Mouse (Mus musculus) CD8-positive naive resting alpha-beta T cell, adult 57 days (primary cell): ENCODE results near the gene Unc119b. TPM values are rescaled to one million over a fixed set of nuclear protein-coding genes. Genes with fewer than 3 reads are reported as not detected.

Source experiments
- total RNA-seq: library from RNA; stranded (reverse); gene quantifications from one replicate; pipeline ENCODE4 v1.2.4, GENCODE M21; 2023

Gene Unc119b
- 24.4 TPM for total RNA-seq

GRCm38 (mm10) chr5:115134234-115135165, at the start of gene Unc119b:
Gene Unc119b (minus strand): TSS chr5:115134975.

GRCm38 (mm10) chr5:115158040-115158983, 23.5 kb upstream of the Unc119b start, which contains the start of gene Mlec:
Gene Mlec (minus strand): TSS chr5:115158179.

GRCm38 (mm10) chr5:115118961-115119570, 15.7 kb downstream of the Unc119b start, which contains the start of gene Acads:
Gene Acads (minus strand): TSS chr5:115119346.

GRCm38 (mm10) chr5:115098195-115098594, 36.6 kb downstream of the Unc119b start, which contains the start of gene Gm10401:
Gene Gm10401 (minus strand): TSS chr5:115098295.

Other genes starting within 250 kb of the Unc119b start
- 7.9 TPM for gene Oasl2, start 238.0 kb downstream of the Unc119b start, total RNA-seq
- 6.7 TPM for gene Oasl1, start 211.7 kb downstream of the Unc119b start, total RNA-seq
- gene 2210016L21Rik, start 192.8 kb downstream of the Unc119b start, total RNA-seq, result 43.7 TPM
- gene Hnf1a, start 163.9 kb downstream of the Unc119b start, total RNA-seq, result not detected
- 63.1 TPM for gene Sppl3, start 123.8 kb downstream of the Unc119b start, total RNA-seq
- not detected for gene Gm10401, start 36.7 kb downstream of the Unc119b start, total RNA-seq
- gene Acads, start 15.6 kb downstream of the Unc119b start, total RNA-seq, result 32.1 TPM
- 60.0 TPM for gene Mlec, start 23.2 kb upstream of the Unc119b start, total RNA-seq
- not detected for gene Cabp1, start 59.4 kb upstream of the Unc119b start, total RNA-seq
- 44.8 TPM for gene Pop5, start 100.9 kb upstream of the Unc119b start, total RNA-seq
- gene Rnf10, start 137.9 kb upstream of the Unc119b start, total RNA-seq, result 172 TPM
- 22.0 TPM for gene Coq5, start 144.7 kb upstream of the Unc119b start, total RNA-seq
- 224 TPM for gene Dynll1, start 166.0 kb upstream of the Unc119b start, total RNA-seq
- 35.6 TPM for gene Srsf9, start 192.2 kb upstream of the Unc119b start, total RNA-seq
- gene Gatc, start 206.2 kb upstream of the Unc119b start, total RNA-seq, result 3.8 TPM
- 14.6 TPM for gene Triap1, start 206.2 kb upstream of the Unc119b start, total RNA-seq
- gene Cox6a1, start 214.0 kb upstream of the Unc119b start, total RNA-seq, result 203 TPM